Mouse (Mus musculus) kidney, embryonic 14.5 days (tissue): ENCODE measurements around the gene Mrpl21. TPM values are rescaled to one million over a fixed set of nuclear protein-coding genes. Genes with fewer than 3 reads are reported as not detected.

Experiments used
- ATAC-seq: fragments of 200-750 bp; cut with Nextera tagmentation; 2 replicates; pipeline ENCODE4 v1.8.0; 2017; ENCODE audit warnings: moderate number of reproducible peaks, mild to moderate bottlenecking, moderate TSS enrichment, moderate library complexity; ENCODE audit not compliant: low FRiP score, low TSS enrichment
- H3K27ac ChIP-seq: fragments of 300-500 bp; sonication (generic); 2 replicates; pipeline ENCODE4 v1.5.1; 2014; ENCODE audit warnings: low read depth, mild to moderate bottlenecking, low read length, moderate library complexity, mixed read lengths
- H3K27me3 ChIP-seq: fragments of 300-500 bp; sonication (generic); 2 replicates; pipeline ENCODE4 v1.6.1; 2014; ENCODE audit warnings: mild to moderate bottlenecking, low read length; ENCODE audit not compliant: control insufficient read depth, insufficient read depth
- H3K36me3 ChIP-seq: fragments of 300-500 bp; sonication (generic); 2 replicates; pipeline ENCODE4 v1.6.1; 2014; ENCODE audit warnings: low read length, mixed read lengths; ENCODE audit not compliant: control insufficient read depth, insufficient read depth
- H3K4me1 ChIP-seq: fragments of 300-500 bp; sonication (generic); 2 replicates; pipeline ENCODE4 v1.6.1; 2014; ENCODE audit warnings: low read length, mixed read lengths; ENCODE audit not compliant: control insufficient read depth, insufficient read depth
- H3K4me2 ChIP-seq: fragments of 300-500 bp; sonication (generic); replicated peaks from 2 replicates; pipeline ENCODE4 v1.6.1; 2014; ENCODE audit warnings: low read depth, mild to moderate bottlenecking, low read length
- H3K4me3 ChIP-seq: fragments of 300-500 bp; sonication (generic); 2 replicates; pipeline ENCODE4 v1.5.1; 2014; ENCODE audit warnings: mild to moderate bottlenecking, low read length
- H3K9ac ChIP-seq: fragments of 300-500 bp; sonication (generic); 2 replicates; pipeline ENCODE4 v1.6.1; 2014; ENCODE audit warnings: low read depth, mild to moderate bottlenecking, low read length, moderate library complexity
- H3K9me3 ChIP-seq: fragments of 300-500 bp; sonication (generic); 2 replicates; pipeline ENCODE4 v1.6.1; 2016; ENCODE audit warnings: low read length; ENCODE audit not compliant: control insufficient read depth
- WGBS: fragments of 180-500 bp; shearing (Covaris S2); extraction: QIAGEN DNeasy Blood & Tissue Kit; methylation state at CpG from one replicate; pipeline ENCODE4 v1.1.7; 2014; 5-methylcytosine and 5-hydroxymethylcytosine counted together
- polyA plus RNA-seq: library from polyadenylated mRNA; unstranded; fragments of >200 nt; fragmentation: Nextera tagmentation; extraction: Ambion mirVana; gene quantifications from 2 replicates; pipeline ENCODE4 v1.2.1, GENCODE M21; 2014

Mrpl21 gene
- polyA plus RNA-seq, 1 experiment from 2014 or later, result 153 TPM

GRCm38 (mm10) chr19:3320086-3320485 is 37.4 kb downstream of the Mrpl21 start:
- ATAC-seq, result no peak
- 77% methylated on average over 7 of the region's 7 CpGs for WGBS

GRCm38 (mm10) chr19:3320801-3321200 is 38.1 kb downstream of the Mrpl21 start:
- Histone ChIP-seq H3K9me3 (no peaks in the 10 kb centered on the region), H3K36me3 (no peaks in the 10 kb centered on the region), H3K9ac (no peak overlapping the region), H3K4me2 (no peak overlapping the region), H3K27me3 (no peaks in the 10 kb centered on the region), H3K27ac (no peak overlapping the region), H3K4me3 (no peak overlapping the region), H3K4me1 (peaks cover 10% of the 10 kb centered on the region)
- 85% methylated on average over 3 of the region's 3 CpGs for WGBS
- no peak for ATAC-seq

More at GRCm38 (mm10) chr19:3320086-3320485, 37.4 kb downstream of the Mrpl21 start:
- Histone ChIP-seq H3K4me2 (no peak overlapping the region), H3K9me3 (no peaks in the 10 kb centered on the region), H3K4me1 (peaks cover 8% of the 10 kb centered on the region; the same call in 1 of the 2 replicates), H3K27me3 (no peaks in the 10 kb centered on the region), H3K36me3 (no peaks in the 10 kb centered on the region), H3K9ac (no peak overlapping the region), H3K4me3 (no peak overlapping the region), H3K27ac (no peak overlapping the region)

- peaks cover 18% of the 10 kb centered on the region for H3K4me1 ChIP-seq
- H3K9me3 ChIP-seq, result no peaks in the 10 kb centered on the region
- H3K4me3 ChIP-seq, result peak overlapping the region; percentile 63; the same call in 1 of the 2 replicates
- H3K27me3 ChIP-seq, result no peaks in the 10 kb centered on the region
- peak; percentile 10; the same call in 1 of the 2 replicates for ATAC-seq
- no peak overlapping the region for H3K27ac ChIP-seq
- H3K36me3 ChIP-seq, result no peaks in the 10 kb centered on the region
- H3K4me2 ChIP-seq, result peak overlapping the region; percentile 69
- WGBS, result 5% methylated on average over 11 of the region's 11 CpGs
- 0 out of 2 replicates have a peak overlapping the region, but pooled peaks have one; percentile 8 for H3K9ac ChIP-seq
Measured at GRCm38 (mm10) chr19:3321617-3322016, 38.9 kb downstream of the Mrpl21 start.

GRCm38 (mm10) chr19:3322261-3322969 is 39.7 kb downstream of the Mrpl21 start, which contains the start of gene Cpt1a:
Gene Cpt1a, plus strand, starts transcription at chr19:3322334.
- H3K4me2 ChIP-seq, result peak within 1 kb of the TSS; percentile 69
- no peak within 1 kb of the TSS for H3K27ac ChIP-seq
- peaks cover 18% of the 10 kb centered on the region for H3K4me1 ChIP-seq
- H3K4me3 ChIP-seq, result peak within 1 kb of the TSS; percentile 63
- WGBS, result 3% methylated on average over 26 of the region's 26 CpGs
- no peaks in the 10 kb centered on the region for H3K27me3 ChIP-seq
- H3K9ac ChIP-seq, result peak within 1 kb of the TSS; percentile 25
- ATAC-seq, result no peak
- H3K9me3 ChIP-seq, result no peaks in the 10 kb centered on the region
- H3K36me3 ChIP-seq, result no peaks in the 10 kb centered on the region

DNA sequence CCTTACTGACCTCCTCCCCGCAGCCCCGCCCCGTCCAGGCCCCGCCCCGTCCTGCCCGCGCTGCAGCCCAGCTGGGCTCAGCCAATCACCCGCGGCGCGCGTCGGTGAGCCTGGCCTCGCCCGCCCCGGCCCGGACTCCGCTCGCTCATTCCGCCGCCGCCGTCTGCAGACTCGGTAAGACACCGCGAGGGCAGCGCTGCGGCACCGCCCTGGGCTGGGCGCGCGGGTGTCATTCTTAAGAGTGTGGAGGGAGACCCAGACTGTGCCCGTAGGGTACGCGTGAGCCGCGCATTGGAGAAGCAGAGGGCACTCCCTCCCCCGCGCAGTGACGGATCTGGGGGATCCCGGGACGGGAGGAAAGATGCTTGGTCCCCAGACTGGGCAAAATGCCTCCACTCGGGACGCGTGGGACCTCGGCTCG is 40.5 kb downstream of the Mrpl21 start:
- H3K27ac ChIP-seq, result no peak overlapping the region
- peak overlapping the region; percentile 63 for H3K4me3 ChIP-seq
- H3K27me3 ChIP-seq, result no peaks in the 10 kb centered on the region
- H3K4me1 ChIP-seq, result peaks cover 18% of the 10 kb centered on the region
- peak; percentile 78 for ATAC-seq
- WGBS, result 1% methylated on average over 47 of the region's 47 CpGs
- H3K4me2 ChIP-seq, result peak overlapping the region; percentile 69
- H3K9ac ChIP-seq, result peak overlapping the region; percentile 25
- H3K36me3 ChIP-seq, result no peaks in the 10 kb centered on the region
- H3K9me3 ChIP-seq, result no peaks in the 10 kb centered on the region

GRCm38 (mm10) chr19:3323753-3324270 is 41.1 kb downstream of the Mrpl21 start:
- under 1% methylated on average over 34 of the region's 34 CpGs for WGBS
- Histone ChIP-seq H3K27me3 (no peaks in the 10 kb centered on the region), H3K9ac (peak overlapping the region; percentile 25), H3K4me2 (peak overlapping the region; percentile 69), H3K4me1 (peaks cover 18% of the 10 kb centered on the region), H3K9me3 (no peaks in the 10 kb centered on the region), H3K4me3 (peak overlapping the region; percentile 63), H3K27ac (no peak overlapping the region), H3K36me3 (no peaks in the 10 kb centered on the region)
- 0 out of 2 replicates have a peak, but pooled peaks have one; percentile 4 for ATAC-seq

GRCm38 (mm10) chr19:3324271-3324811 is 41.6 kb downstream of the Mrpl21 start:
- H3K9ac ChIP-seq, result peak overlapping the region; percentile 25

GRCm38 (mm10) chr19:3324931-3325711 is 42.4 kb downstream of the Mrpl21 start:
- Histone ChIP-seq H3K36me3 (no peaks in the 10 kb centered on the region), H3K4me2 (peak overlapping the region; percentile 69), H3K4me1 (peaks cover 18% of the 10 kb centered on the region), H3K27ac (peak overlapping the region; percentile 91), H3K27me3 (no peaks in the 10 kb centered on the region), H3K9me3 (no peaks in the 10 kb centered on the region), H3K4me3 (peak overlapping the region; percentile 63), H3K9ac (peak overlapping the region; percentile 44)
- WGBS, result under 1% methylated on average over 59 of the region's 59 CpGs
- ATAC-seq, result peak; percentile 74

More at GRCm38 (mm10) chr19:3324271-3324811, 41.6 kb downstream of the Mrpl21 start:
- WGBS, result 2% methylated on average over 17 of the region's 17 CpGs
- no peaks in the 10 kb centered on the region for H3K9me3 ChIP-seq
- H3K4me1 ChIP-seq, result peaks cover 18% of the 10 kb centered on the region
- H3K27me3 ChIP-seq, result no peaks in the 10 kb centered on the region
- H3K36me3 ChIP-seq, result no peaks in the 10 kb centered on the region
- peak overlapping the region; percentile 63 for H3K4me3 ChIP-seq
- ATAC-seq, result no peak
- peak overlapping the region; percentile 69 for H3K4me2 ChIP-seq
- H3K27ac ChIP-seq, result peak overlapping the region; percentile 91; the same call in 1 of the 2 replicates
